Mouse (Mus musculus): ENCODE results near the gene Vps37b. TPM values are rescaled to one million over a fixed set of nuclear protein-coding genes. Genes with fewer than 3 reads are reported as not detected.
A peak's percentile ranks its signal among the peaks of the same experiment; 100 is the strongest.

The Vps37b gene
- polyA plus RNA-seq (2015; fragmentation: Nextera tagmentation; extraction: Ambion mirVana), result 40.9 and 43.7 TPM in 2 replicates

DNA sequence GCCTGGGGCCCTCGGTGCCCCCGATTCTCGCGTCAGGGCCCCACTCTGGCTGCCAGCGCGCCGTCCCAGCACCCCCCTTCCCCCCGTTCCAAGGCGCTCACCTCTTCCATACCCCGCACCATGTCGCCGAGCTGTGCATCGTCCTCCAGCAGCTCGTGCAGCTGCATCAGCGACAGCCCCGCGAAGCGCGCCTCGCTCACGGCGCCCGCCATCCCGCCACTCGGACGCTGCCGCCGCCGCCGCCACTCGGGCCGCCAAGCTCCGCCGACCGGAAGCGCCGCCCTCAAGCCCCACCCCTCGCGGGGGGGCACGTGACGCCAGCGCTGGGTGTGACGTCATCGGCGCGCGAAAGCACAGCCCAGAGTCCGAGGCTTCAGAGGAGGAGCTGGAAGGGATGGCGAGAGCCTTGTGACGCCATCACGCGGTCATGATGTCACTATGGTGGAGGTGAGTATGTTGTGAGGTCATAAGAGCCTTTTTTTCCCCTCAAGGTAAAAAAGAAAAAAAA is at the start of gene Vps37b:
TSS of gene Vps37b (minus strand) at position 270 of the 508 bp plus-strand sequence.
- H3K9ac ChIP-seq, result peak within 1 kb of the TSS; percentile 95
- peak within 1 kb of the TSS; percentile 90 for H3K4me2 ChIP-seq (replicated peaks)
- WGBS, result under 1% methylated on average over 52 of the region's 52 CpGs
- H3K36me3 ChIP-seq, result peaks cover 8% of the 10 kb centered on the region
- H3K9me3 ChIP-seq, result no peaks in the 10 kb centered on the region
- H3K4me3 ChIP-seq, result peak within 1 kb of the TSS; percentile 87
- H3K27ac ChIP-seq, result peak within 1 kb of the TSS; percentile 94
- peak; percentile 87 for ATAC-seq (ENCODE audit: low FRiP score, low read depth)
- peaks cover 37% of the 10 kb centered on the region for H3K4me1 ChIP-seq
- H3K27me3 ChIP-seq, result no peaks in the 10 kb centered on the region

DNA sequence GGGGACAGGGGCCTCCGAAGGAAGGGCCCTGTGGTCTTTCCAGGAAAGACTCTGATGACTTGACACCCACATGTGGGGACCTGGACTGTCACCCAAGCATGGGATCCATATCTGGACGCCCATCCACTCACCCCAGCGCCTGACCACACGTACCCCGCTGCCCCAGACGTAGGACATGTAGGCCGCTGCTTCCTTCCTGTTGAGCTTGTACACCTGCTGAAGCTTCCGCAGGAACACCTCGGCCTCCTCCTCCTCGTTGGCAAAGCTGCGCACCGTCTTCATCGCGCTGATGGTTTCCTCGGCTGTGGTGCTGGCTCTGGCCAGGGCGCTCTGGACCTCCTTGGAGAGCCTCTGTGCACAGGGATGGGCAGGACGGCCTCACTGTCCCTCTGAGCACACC is 47.8 kb upstream of the Vps37b start:
- Histone ChIP-seq H3K27ac (no peak overlapping the region), H3K27me3 (no peaks in the 10 kb centered on the region), H3K9ac (no peak overlapping the region), H3K4me1 (peaks cover 9% of the 10 kb centered on the region), H3K36me3 (no peaks in the 10 kb centered on the region), H3K9me3 (no peaks in the 10 kb centered on the region), H3K4me2 (replicated peaks) (no peak overlapping the region), H3K4me3 (no peak overlapping the region)
- no peak for ATAC-seq (ENCODE audit: low FRiP score, low read depth)
- 90% methylated on average over 17 of the region's 17 CpGs for WGBS

DNA sequence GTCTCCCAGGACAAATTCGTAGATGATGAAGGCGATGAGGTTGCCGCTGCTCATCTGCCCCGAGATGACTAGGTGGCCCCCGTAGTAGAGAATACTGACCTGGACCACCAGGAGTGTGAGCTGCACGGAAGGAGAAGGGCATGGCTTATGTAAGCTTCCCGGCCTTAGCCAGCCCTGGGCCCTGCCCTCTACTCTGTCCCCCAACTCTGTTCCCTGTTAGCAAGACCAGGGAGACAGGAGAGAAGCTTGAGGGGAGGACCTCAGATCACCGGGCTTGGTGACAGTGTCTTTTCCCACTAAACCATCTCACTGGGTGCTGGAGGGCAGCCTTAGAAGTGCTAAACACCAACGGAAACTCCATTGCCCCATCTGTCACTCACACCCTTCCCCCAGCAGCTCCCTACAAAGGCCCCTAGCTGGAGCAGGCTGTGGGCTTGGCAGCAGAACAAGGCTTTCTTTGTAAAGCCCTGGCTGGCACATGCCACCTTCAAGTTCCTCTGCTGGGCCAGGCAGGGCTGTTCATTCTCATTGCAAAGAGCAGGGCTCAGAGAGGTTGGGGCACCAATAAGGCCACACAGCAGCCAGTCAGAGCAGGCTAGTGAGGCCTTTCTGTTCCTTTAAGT is 46.8 kb upstream of the Vps37b start:
- Histone ChIP-seq H3K9ac (no peak overlapping the region), H3K36me3 (no peaks in the 10 kb centered on the region), H3K4me3 (no peak overlapping the region), H3K4me1 (peaks cover 10% of the 10 kb centered on the region), H3K4me2 (replicated peaks) (peak overlapping the region; percentile 17; the same call in 1 of the 2 replicates), H3K27ac (no peak overlapping the region), H3K27me3 (no peaks in the 10 kb centered on the region), H3K9me3 (no peaks in the 10 kb centered on the region)
- ATAC-seq (ENCODE audit: low FRiP score, low read depth), result no peak; the same call in 1 of the 2 replicates
- WGBS, result 49% methylated on average over 9 of the region's 9 CpGs

DNA sequence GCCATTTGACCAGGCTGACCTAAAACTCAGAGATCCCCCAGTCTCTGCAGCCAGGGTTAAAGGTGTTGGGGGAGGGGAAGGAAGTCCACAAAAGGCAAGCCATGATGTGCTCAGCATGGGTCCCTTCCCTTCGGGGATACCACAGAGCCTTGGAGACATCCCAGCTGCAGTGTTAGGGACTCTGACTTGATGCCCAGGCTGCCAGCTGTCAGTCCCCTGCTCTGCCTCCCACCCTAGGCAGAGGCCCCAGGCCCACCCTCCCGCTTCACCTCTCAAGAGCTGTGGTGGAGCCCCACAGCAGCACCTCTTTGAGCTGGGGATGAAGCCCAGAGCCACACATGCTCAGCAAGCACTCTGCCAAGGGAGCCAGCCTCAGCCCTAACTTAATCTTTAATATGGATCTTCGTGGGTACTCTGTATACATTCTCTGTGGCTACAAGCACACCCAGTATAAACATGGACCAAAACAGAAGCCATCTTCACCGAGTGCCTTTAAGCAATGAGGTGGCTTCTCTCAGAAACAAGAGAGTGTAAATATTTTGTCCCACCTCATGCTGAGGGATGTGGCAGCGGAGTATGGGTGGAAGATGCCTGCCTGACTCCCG is 45.9 kb upstream of the Vps37b start:
- no peaks in the 10 kb centered on the region for H3K9me3 ChIP-seq
- peak overlapping the region; percentile 17; the same call in 1 of the 2 replicates for H3K4me2 ChIP-seq (replicated peaks)
- no peak overlapping the region for H3K4me3 ChIP-seq
- no peak overlapping the region for H3K9ac ChIP-seq
- 71% methylated on average over 6 of the region's 6 CpGs for WGBS
- H3K36me3 ChIP-seq, result no peaks in the 10 kb centered on the region
- ATAC-seq (ENCODE audit: low FRiP score, low read depth), result no peak
- no peak overlapping the region; the same call in 1 of the 2 replicates for H3K27ac ChIP-seq
- no peaks in the 10 kb centered on the region for H3K27me3 ChIP-seq
- peaks cover 13% of the 10 kb centered on the region for H3K4me1 ChIP-seq

DNA sequence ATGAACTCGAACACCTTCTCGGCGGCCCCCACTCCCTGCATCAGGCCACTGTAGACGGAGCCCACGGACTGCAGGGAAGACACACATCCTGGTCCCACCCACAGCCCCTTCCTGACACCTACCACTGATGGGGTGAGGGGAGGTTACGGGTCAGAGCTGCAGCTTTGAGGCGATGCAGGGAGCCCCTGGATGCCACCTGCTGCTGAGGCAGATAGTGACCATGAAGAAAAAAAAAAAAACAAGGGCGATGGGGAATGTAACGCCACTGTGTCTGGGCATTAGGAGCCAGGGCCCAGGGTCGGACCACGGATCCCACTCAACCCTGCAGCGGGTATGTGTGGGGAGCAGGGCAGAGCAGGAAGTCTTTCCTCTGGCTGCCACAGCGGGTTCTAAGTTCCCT is 45.2 kb upstream of the Vps37b start:
- 83% methylated on average over 13 of the region's 13 CpGs for WGBS
- no peak overlapping the region for H3K4me3 ChIP-seq
- no peak overlapping the region for H3K9ac ChIP-seq
- H3K27ac ChIP-seq, result no peak overlapping the region
- H3K36me3 ChIP-seq, result no peaks in the 10 kb centered on the region
- no peaks in the 10 kb centered on the region for H3K27me3 ChIP-seq
- no peak overlapping the region for H3K4me2 ChIP-seq (replicated peaks)
- H3K4me1 ChIP-seq, result peaks cover 17% of the 10 kb centered on the region
- H3K9me3 ChIP-seq, result no peaks in the 10 kb centered on the region
- no peak for ATAC-seq (ENCODE audit: low FRiP score, low read depth)

DNA sequence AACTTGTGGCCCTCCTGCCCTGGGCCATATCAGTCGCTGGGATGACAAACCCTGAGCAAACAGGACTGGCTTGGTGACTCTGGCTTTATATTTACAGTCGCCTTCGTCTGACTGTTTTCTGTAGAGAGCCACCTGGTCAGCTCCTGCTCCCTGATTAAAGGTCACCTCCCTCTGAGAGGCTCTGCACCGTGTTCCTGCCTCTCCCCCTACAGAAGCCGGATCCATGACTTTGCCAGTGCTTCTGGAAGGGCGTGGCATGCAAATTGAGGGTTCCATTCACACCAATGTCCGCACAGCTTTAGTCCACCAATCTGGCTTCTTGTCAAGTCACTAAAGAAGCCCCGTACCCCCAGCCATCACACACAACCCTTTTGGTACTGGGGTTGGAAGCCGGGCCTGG is 44.5 kb upstream of the Vps37b start:
- Histone ChIP-seq H3K27me3 (no peaks in the 10 kb centered on the region), H3K4me2 (replicated peaks) (no peak overlapping the region), H3K36me3 (no peaks in the 10 kb centered on the region), H3K9ac (no peak overlapping the region), H3K4me1 (peaks cover 17% of the 10 kb centered on the region), H3K9me3 (no peaks in the 10 kb centered on the region), H3K4me3 (no peak overlapping the region), H3K27ac (no peak overlapping the region)
- ATAC-seq (ENCODE audit: low FRiP score, low read depth), result no peak
- WGBS, result 46% methylated on average over 9 of the region's 9 CpGs

DNA sequence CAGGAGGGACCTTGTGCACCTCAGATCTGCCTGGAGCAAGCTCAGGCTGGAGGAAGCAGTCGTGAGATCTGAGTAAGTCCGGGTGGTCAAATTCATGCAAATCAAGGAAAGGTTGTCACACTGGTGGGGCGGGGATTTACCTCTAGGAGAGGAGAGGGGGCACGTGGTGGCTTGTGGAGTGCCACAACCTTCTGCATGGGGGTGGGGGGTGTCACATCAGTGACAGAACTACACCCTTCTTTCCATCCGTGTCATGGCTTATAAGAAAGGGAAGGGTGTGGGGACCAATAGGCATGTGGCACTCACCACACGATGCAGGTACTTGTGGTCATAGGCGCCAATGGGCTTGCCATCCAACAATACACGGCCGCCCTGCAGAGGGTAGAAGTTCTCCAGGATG is 43.6 kb upstream of the Vps37b start:
- H3K4me1 ChIP-seq, result peaks cover 17% of the 10 kb centered on the region
- no peaks in the 10 kb centered on the region for H3K27me3 ChIP-seq
- 71% methylated on average over 9 of the region's 9 CpGs for WGBS
- no peak overlapping the region for H3K4me2 ChIP-seq (replicated peaks)
- peak overlapping the region; percentile 6; the same call in 1 of the 2 replicates for H3K9ac ChIP-seq
- H3K36me3 ChIP-seq, result no peaks in the 10 kb centered on the region
- no peak for ATAC-seq (ENCODE audit: low FRiP score, low read depth)
- 0 out of 2 replicates have a peak overlapping the region, but pooled peaks have one; percentile 33 for H3K27ac ChIP-seq
- H3K4me3 ChIP-seq, result no peak overlapping the region
- H3K9me3 ChIP-seq, result no peaks in the 10 kb centered on the region

DNA sequence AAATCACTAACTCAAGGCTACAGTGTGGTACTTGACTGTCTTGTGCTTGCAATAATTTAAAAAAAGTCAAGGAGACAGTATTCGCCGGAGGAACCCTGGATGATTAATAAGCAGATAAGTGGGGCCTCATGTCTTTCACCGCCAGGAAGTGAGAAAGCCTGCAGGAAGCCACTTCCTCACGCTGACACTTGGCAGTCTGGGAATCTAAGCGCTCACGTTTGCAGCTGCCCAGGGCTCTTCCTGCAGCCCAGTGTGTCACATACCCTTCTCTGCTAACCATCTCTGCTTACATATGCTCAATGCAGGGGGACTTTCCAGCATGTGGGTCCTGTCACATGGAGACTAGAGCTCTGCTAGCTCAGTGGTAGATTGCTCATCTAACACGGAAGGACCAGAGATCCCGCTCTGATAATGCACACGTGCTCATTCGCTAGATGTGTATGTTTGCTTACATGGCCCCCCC is 42.8 kb upstream of the Vps37b start:
- H3K27ac ChIP-seq, result peak overlapping the region; percentile 33; the same call in 1 of the 2 replicates

DNA sequence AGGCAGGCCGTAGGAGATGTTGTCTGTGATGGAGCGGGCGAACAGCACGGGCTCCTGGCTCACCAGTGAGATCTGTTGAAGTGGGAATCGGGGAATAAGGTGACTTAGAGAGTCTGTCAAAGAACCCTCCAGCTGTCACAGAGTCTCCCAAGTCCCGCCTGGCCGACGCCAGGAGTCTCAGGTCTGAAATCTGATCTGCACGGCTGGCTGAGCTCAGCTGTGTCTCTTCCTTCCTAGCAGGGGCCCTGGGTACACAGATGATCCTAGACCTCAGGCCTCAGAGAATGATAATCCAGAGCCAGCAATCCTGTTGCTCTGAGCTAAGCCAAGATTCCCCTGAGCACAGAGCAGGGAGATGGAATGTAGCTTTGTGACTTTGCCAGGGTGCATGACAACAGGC is 41.6 kb upstream of the Vps37b start:
- Histone ChIP-seq H3K4me2 (replicated peaks) (no peak overlapping the region), H3K9me3 (no peaks in the 10 kb centered on the region), H3K36me3 (no peaks in the 10 kb centered on the region), H3K27me3 (no peaks in the 10 kb centered on the region), H3K9ac (no peak overlapping the region), H3K4me3 (no peak overlapping the region), H3K27ac (no peak overlapping the region), H3K4me1 (peaks cover 13% of the 10 kb centered on the region)
- peak; percentile 45 for ATAC-seq (ENCODE audit: low FRiP score, low read depth)
- WGBS, result 45% methylated on average over 9 of the region's 9 CpGs

More for the DNA sequence above, 42.8 kb upstream of the Vps37b start:
- WGBS, result 46% methylated on average over 10 of the region's 10 CpGs
- H3K4me2 ChIP-seq (replicated peaks), result no peak overlapping the region
- H3K9ac ChIP-seq, result peak overlapping the region; percentile 25; the same call in 1 of the 2 replicates
- no peak for ATAC-seq (ENCODE audit: low FRiP score, low read depth)
- no peak overlapping the region for H3K4me3 ChIP-seq
- peaks cover 17% of the 10 kb centered on the region for H3K4me1 ChIP-seq
- H3K36me3 ChIP-seq, result no peaks in the 10 kb centered on the region
- no peaks in the 10 kb centered on the region for H3K9me3 ChIP-seq
- no peaks in the 10 kb centered on the region for H3K27me3 ChIP-seq

DNA sequence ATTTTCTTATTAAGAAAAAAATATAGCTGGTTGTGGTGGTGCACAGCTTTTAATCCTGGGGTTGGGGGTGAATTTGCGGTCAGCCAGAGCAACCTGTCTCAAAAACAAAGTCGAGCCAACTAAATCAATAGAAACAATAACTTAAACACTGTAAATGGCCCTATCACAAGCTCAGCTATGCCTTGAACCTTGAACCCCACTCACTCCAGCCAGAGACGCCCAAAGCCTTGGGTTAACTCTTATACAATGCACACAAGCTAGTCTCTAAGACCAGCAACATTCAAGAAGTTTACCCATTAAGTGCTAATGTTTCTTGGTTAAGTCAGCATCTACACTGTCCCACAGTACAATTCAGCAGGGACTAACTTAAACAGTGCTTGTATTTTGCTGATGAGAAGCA is 37.6 kb upstream of the Vps37b start:
- no peak for ATAC-seq (ENCODE audit: low FRiP score, low read depth)
- 84% methylated on average over 3 of the region's 3 CpGs for WGBS
- peaks cover 8% of the 10 kb centered on the region; the same call in 1 of the 2 replicates for H3K4me1 ChIP-seq
- no peaks in the 10 kb centered on the region for H3K27me3 ChIP-seq
- H3K4me3 ChIP-seq, result no peak overlapping the region
- no peak overlapping the region for H3K4me2 ChIP-seq (replicated peaks)
- H3K27ac ChIP-seq, result no peak overlapping the region
- no peaks in the 10 kb centered on the region for H3K36me3 ChIP-seq
- no peak overlapping the region for H3K9ac ChIP-seq
- H3K9me3 ChIP-seq, result no peaks in the 10 kb centered on the region

DNA sequence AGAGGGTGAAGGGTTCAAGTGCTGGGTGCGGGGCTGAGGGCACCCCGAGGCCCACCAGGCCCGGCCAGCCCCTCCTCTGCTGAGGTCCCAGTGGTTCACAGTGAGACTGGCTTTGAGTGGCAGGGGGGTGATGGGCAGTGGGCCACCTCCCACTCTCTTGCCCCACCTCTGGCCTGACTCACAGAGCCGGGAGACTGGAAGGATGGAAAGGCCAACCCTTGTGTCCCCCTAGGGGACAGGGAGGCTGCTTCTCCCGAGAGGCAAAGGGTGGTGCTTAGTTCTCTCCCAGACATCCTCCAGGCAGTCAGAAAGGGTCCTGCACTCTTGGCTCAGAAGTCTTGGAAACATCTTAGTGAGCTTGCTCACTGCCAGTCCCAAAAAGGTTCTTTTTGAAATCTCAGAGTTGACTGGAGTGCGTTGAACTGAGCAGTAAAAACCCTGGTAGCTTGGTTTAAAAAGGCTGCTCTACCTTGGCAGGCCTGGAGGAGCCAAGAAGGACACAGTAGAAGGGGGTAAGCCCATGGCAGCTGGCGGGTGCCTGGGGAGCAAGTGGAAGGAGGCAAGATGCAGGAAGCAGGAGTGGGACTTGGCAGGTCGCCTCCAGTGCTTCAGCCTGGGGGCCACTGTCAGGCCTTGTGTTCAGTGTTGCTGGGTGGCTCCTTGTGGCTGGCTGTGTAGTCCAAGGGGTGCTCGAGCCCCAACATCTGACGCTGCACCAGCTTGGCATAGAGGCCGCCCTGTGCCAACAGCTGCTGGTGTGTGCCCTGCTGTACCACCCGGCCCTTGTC is 30.2 kb upstream of the Vps37b start:
- H3K4me2 ChIP-seq (replicated peaks), result no peak overlapping the region

DNA sequence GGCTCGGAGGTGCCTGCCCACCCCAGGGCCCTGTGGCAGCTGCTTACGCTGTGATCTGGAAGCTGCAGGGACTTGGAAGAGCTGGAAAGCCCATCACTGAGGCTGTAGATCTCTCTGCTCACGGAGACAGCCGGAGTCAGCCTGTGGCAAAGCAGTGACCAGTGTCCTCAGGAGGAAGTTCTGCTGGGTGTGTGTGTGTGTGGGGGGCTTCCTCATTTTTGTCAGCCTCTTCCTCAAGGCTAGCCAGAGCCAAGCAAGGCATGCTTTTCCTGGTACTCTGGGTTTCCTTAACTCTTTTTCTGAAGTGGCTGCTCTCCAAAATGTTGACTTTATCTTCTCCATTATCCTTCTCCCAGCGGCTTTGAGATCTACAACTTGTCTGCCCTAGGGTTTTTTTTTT is 27.6 kb upstream of the Vps37b start:
- Histone ChIP-seq H3K27ac (no peak overlapping the region), H3K36me3 (no peaks in the 10 kb centered on the region), H3K27me3 (no peaks in the 10 kb centered on the region), H3K4me2 (replicated peaks) (no peak overlapping the region), H3K4me3 (no peak overlapping the region), H3K9me3 (peaks cover 5% of the 10 kb centered on the region; the same call in 1 of the 2 replicates), H3K9ac (no peak overlapping the region), H3K4me1 (no peaks in the 10 kb centered on the region)
- WGBS, result 72% methylated on average over 5 of the region's 5 CpGs
- ATAC-seq (ENCODE audit: low FRiP score, low read depth), result no peak

More for the DNA sequence above, 30.2 kb upstream of the Vps37b start:
- H3K4me3 ChIP-seq, result no peak overlapping the region
- no peaks in the 10 kb centered on the region for H3K27me3 ChIP-seq
- 70% methylated on average over 12 of the region's 12 CpGs for WGBS
- no peaks in the 10 kb centered on the region for H3K9me3 ChIP-seq
- H3K27ac ChIP-seq, result no peak overlapping the region
- H3K9ac ChIP-seq, result no peak overlapping the region
- ATAC-seq (ENCODE audit: low FRiP score, low read depth), result no peak
- no peaks in the 10 kb centered on the region for H3K4me1 ChIP-seq
- H3K36me3 ChIP-seq, result no peaks in the 10 kb centered on the region

All from limb, embryonic 13.5 days (tissue).